Mouse (Mus musculus) ES-E14 (cell line): ENCODE measurements around the gene Nol12. TPM values are rescaled to one million over a fixed set of nuclear protein-coding genes. Genes with fewer than 3 reads are reported as not detected.
A peak's percentile ranks its signal among the peaks of the same experiment; 100 is the strongest.

Experiments used
- DNase-seq: peaks from one replicate; pipeline ENCODE4 v3.0.0-alpha.2; 2013; ENCODE audit warnings: low read depth, low spot score
- H3K27ac ChIP-seq: 2 replicates; pipeline ENCODE4 v1.5.1; 2012; ENCODE audit warnings: low read depth, mild to moderate bottlenecking, low read length, moderate library complexity, mixed read lengths; ENCODE audit not compliant: poor library complexity, insufficient read depth, severe bottlenecking
- H3K36me3 ChIP-seq: 2 replicates; pipeline ENCODE4 v1.6.1; 2012; ENCODE audit warnings: mild to moderate bottlenecking, low read length, moderate library complexity, mixed read lengths; ENCODE audit not compliant: control insufficient read depth, poor library complexity, insufficient read depth, severe bottlenecking
- H3K4me1 ChIP-seq, 2 experiments: fragments of 150-350 bp in 1 of 2; sonication (generic) in 1 of 2; 2 replicates each; pipeline ENCODE4 v1.6.1; 2012; ENCODE audit warnings: low read length in 2 of 2, mild to moderate bottlenecking in 1 of 2, mixed read lengths in 1 of 2; ENCODE audit not compliant: control insufficient read depth in 2 of 2, insufficient read depth in 2 of 2, poor library complexity in 1 of 2
- H3K4me3 ChIP-seq, 2 experiments: fragments of 150-350 bp in 1 of 2; sonication (generic) in 1 of 2; 2 replicates each; pipeline ENCODE4 v1.5.1; 2012; ENCODE audit warnings: low read length in 2 of 2, low read depth in 1 of 2, mild to moderate bottlenecking in 1 of 2, mixed read lengths in 1 of 2; ENCODE audit not compliant: insufficient read depth in 1 of 2, poor library complexity in 1 of 2, severe bottlenecking in 1 of 2
- H3K9ac ChIP-seq: 2 replicates; pipeline ENCODE4 v1.6.1; 2012; ENCODE audit warnings: low read depth, mild to moderate bottlenecking, low read length, mixed read lengths; ENCODE audit not compliant: poor library complexity, insufficient read depth, severe bottlenecking
- H3K9me3 ChIP-seq: fragments of 150-350 bp; sonication (generic); 2 replicates; pipeline ENCODE4 v1.6.1; 2012; ENCODE audit warnings: low read depth, mild to moderate bottlenecking, low read length; ENCODE audit not compliant: control insufficient read depth, insufficient read depth
- CHD2 ChIP-seq: IDR thresholded peaks from 2 replicates; pipeline ENCODE4 v1.6.1; 2014; ENCODE audit warnings: mild to moderate bottlenecking, low read depth, low read length, inconsistent platforms
- HCFC1 ChIP-seq: IDR thresholded peaks from 2 replicates; pipeline ENCODE4 v1.6.1; 2012; ENCODE audit warnings: low read length, inconsistent platforms, borderline replicate concordance; ENCODE audit not compliant: insufficient read depth
- MAFK ChIP-seq: IDR thresholded peaks from 2 replicates; pipeline ENCODE4 v1.6.1; 2014; ENCODE audit warnings: mild to moderate bottlenecking, low read depth, low read length, inconsistent platforms; ENCODE audit not compliant: insufficient read depth
- ZC3H11A ChIP-seq: IDR thresholded peaks from 2 replicates; pipeline ENCODE4 v1.6.1; 2012; ENCODE audit warnings: low read depth, mild to moderate bottlenecking, inconsistent platforms, low read length, borderline replicate concordance
- ZNF384 ChIP-seq: IDR thresholded peaks from 2 replicates; pipeline ENCODE4 v1.6.1; 2012; ENCODE audit warnings: low read depth, low read length, inconsistent platforms
- in situ Hi-C, 2 experiments: fragments of 600-800 bp; cut with MboI; formaldehyde crosslinking; loops; one replicate each; pipeline ENCODE4 v1.15.1; 2025; ENCODE audit warnings: low sequenced_read_pairs in 2 of 2, inconsistent platforms in 1 of 2; ENCODE audit not compliant: unreplicated experiment in 2 of 2
- total RNA-seq: library from RNA; depleted of rRNA; stranded (reverse); fragments of 300-350 nt; gene quantifications from 2 replicates; pipeline ENCODE4 v1.2.3, GENCODE M21; 2012

Nol12 gene
- total RNA-seq, 1 experiment = 26.6 TPM

DNA sequence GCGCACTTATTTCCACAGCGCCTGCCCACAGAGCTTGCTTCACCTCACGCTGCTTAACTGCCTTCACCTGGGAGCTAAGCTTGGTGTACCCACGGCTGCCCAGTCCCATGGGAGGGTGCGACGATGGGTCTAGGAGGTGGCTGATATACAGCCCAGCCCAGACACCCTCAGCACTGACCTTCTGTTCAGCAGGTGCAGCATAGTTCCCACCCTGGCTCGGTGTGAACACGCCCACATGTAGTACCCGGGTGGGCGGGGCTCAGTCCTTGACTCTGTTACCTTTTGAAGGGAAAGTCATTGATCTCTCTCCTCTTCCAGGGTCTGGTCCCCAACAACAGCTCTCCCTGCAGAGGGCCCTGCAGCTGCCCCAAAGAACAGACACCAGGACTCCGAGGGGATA is 24.8 kb downstream of the Nol12 start:
- H3K9me3 ChIP-seq = no peaks in the 10 kb centered on the region
- no peak for DNase-seq
- no peaks in the 10 kb centered on the region for H3K36me3 ChIP-seq
- H3K4me3 ChIP-seq = no peak overlapping the region
- TF ChIP-seq CHD2 (no peak), MAFK (no peak)
- H3K9ac ChIP-seq = no peak overlapping the region
- H3K27ac ChIP-seq = no peak overlapping the region
- in situ Hi-C loops = no loop called here
- peaks cover 3 to 11% of the 10 kb centered on the region in 2 experiments; a peak in 2 of 4 replicates for H3K4me1 ChIP-seq

DNA sequence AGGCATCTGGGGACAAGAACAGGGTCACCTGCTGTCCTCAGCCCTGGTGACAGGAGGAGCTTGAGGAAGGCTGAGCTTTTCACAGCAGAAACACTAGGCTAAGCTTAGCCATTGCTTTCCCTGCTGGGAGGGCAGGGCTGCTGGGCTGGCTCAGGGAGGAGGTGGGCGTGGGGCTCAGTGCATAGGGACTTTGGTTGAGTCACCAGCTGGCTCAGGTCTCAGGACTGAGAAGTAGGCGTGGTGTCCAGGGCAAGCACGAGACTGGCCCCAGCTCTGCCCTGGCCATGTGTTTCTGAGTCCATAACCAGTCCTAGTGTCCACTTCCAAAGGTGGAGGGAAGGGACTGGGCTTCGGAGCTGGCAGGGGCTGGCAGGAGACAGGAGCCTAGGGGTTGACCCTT is 25.4 kb downstream of the Nol12 start:
- Histone ChIP-seq H3K9ac (no peak overlapping the region), H3K27ac (no peak overlapping the region), H3K4me1 (peaks cover 3 to 11% of the 10 kb centered on the region in 2 experiments; a peak in 2 of 4 replicates), H3K4me3 (no peak overlapping the region), H3K36me3 (no peaks in the 10 kb centered on the region), H3K9me3 (no peaks in the 10 kb centered on the region)
- in situ Hi-C loops = no loop called here
- TF ChIP-seq ZNF384 (no peak), HCFC1 (no peak), CHD2 (no peak), MAFK (no peak), ZC3H11A (no peak)
- no peak for DNase-seq

DNA sequence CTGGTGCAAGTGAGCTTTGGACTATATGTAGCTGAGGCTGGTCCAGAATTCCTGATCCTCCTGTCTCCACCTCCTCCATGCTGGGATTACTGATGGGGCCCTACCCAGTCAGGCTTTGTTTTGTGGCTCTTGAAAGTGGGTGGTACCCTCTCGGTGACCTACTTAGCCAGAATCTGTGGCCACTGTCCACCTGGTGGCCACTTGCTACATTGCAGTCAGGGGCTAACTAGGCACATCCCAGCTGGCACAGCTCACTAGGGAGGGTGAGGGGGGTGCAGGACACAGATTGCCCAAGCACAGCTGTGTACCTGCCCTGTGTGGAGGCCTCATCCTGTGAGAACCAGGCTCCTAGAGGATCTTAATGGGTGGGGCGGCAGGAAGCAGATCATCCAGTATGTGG is 28.2 kb downstream of the Nol12 start:
- Histone ChIP-seq H3K4me1 (peaks cover 3 to 9% of the 10 kb centered on the region in 2 experiments; a peak in 3 of 4 replicates), H3K9ac (no peak overlapping the region), H3K4me3 (no peak overlapping the region), H3K36me3 (no peaks in the 10 kb centered on the region), H3K9me3 (no peaks in the 10 kb centered on the region), H3K27ac (no peak overlapping the region)
- TF ChIP-seq HCFC1 (no peak), ZNF384 (no peak), CHD2 (no peak), ZC3H11A (no peak), MAFK (no peak)
- in situ Hi-C loops = no loop called here
- DNase-seq = peak; percentile 47

DNA sequence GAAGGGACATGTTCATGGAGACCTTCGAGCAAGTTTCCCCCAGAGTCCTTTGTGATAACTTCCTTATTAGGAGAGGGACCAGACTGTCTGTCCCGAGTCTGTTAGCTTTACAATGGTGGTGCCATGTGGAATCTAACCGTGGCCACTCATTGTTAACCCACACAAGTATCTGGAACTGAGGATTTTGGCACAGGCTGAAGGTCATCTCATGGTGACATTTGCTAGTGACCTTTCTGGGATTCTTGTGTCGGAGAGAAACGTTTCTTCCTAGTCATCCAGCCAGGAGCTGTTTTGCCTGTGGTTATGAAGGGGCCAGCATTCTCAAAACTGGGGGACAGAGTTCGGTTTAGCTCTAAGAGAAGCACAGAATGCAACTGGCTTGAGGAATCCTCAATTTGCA is 36.9 kb downstream of the Nol12 start:
- DNase-seq = no peak
- peaks cover 0 to 6% of the 10 kb centered on the region in 2 experiments; a peak in 2 of 4 replicates for H3K4me1 ChIP-seq
- no peak overlapping the region for H3K4me3 ChIP-seq
- in situ Hi-C loops = no loop called here
- no peaks in the 10 kb centered on the region for H3K9me3 ChIP-seq
- no peak for TF ChIP-seq HCFC1
- no peak for TF ChIP-seq MAFK
- TF ChIP-seq ZNF384 = no peak
- H3K27ac ChIP-seq = no peak overlapping the region
- no peaks in the 10 kb centered on the region for H3K36me3 ChIP-seq
- H3K9ac ChIP-seq = no peak overlapping the region

DNA sequence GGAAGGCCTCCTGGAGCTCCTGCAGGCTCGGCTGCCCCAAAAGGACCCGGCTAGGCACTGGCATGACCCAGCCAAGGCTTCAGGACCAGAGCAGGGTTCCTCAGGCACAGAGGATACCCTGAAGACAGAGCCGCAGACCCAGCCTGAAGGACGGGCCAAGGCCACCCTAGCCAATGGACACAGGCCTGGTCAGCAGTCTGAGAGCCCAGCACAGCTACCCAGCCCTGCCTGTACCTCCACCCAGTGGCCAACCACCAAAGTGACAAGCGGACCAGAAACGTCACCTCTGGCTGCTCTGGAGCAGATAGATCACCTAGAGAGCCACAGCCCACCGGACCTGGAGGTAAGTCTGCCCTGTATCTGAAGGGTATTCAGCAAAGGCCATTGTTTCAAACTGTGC is 39.2 kb downstream of the Nol12 start:
- H3K9me3 ChIP-seq = no peaks in the 10 kb centered on the region
- H3K27ac ChIP-seq = no peak overlapping the region
- no peak overlapping the region for H3K4me3 ChIP-seq
- in situ Hi-C loops = no loop called here
- H3K9ac ChIP-seq = no peak overlapping the region
- DNase-seq = no peak
- no peaks in the 10 kb centered on the region for H3K36me3 ChIP-seq
- H3K4me1 ChIP-seq = peaks cover 0 to 3% of the 10 kb centered on the region in 2 experiments; a peak in 1 of 4 replicates
- TF ChIP-seq MAFK = no peak
- TF ChIP-seq ZC3H11A = no peak
